ENCODE assay signal across 14 mouse cellular contexts in the genomic region with DNA sequence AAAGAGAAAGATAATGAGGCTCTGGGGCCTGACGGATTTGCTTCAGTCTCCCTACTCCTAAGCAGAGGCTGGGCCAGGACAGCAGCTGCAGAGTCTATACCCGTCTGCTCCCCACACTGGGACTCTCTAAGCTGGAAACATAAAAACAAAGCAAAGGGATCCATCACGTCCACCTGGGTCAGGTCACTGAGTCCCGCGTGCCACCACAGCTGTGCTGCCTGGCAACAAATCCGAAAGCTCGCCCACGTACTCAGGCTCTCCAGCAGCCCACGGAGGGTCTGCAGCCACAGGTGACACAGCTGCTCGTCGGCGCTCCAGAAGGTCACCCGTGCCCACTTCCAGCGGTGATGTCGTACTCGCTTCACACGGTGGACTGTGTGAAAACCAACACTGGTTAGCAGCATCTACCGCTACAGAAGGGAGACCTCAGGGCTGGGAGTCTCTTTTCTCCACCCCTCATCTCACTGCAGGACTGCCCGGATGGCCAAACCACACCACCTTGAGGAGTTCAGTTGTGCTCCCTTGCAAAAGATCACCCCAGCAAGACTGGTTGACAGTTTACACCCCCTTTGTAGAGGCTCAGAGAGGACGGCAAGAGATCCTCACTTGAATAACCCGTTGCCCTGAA.
"Had no signal": no experiment of that assay in that cellular context is flagged by ENCODE, and none has a peak within 500 bp of the region (broad histone marks: within the 10 kb centered on the region; RNA-seq: fewer than 3 reads in every experiment).

No protein-coding gene starts in this region.

- DNase-seq: kidney, adult 11 months; kidney, adult 9 months; lung, adult 18-20 months; lung, postnatal 10 days; lung, postnatal 4 days; right cerebral cortex, adult 18-20 months; right cerebral cortex, postnatal 25 days; thymus, adult 2 months; thymus, postnatal 4 days had no signal

- H3K27ac ChIP-seq: kidney, postnatal 0 days; liver, embryonic 14.5 days; midbrain, embryonic 15.5 days; neural tube, embryonic 15.5 days had no signal

- H3K4me3 ChIP-seq: megakaryocyte, embryonic 14.5 days; midbrain, embryonic 15.5 days; neural tube, embryonic 15.5 days had no signal
